Mouse (Mus musculus): Measurements from ENCODE around the gene Blvra.

Gene Blvra

DNA sequence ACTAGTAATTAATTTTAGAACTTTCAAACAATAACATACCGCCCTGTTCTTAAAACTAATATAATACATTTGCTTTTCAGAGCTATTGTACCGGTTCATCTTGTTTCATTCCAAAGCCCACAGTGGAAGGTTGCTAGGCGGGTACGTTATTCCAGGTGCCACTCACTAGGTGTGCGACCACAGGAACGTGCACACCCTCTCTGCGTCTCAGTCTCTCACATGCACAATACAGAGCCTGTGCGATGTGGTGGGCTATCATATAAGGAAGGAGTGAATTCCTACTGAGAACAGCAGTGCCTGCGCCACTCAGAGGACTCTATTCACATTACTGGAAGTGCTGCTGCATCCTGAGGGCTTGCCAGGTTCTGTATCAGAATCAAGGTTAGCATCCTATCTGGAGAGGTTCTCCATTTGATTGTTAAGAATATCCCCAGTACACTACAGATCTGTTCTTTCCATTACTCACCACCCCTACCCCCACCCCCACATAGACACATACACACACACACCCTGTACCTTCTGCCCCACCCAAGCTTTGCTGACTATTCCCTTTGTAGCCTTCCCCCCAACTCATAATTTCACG lies 67.5 kb downstream of the Blvra start:
- no peak for DNase-seq

- DNase-seq, result no peak
These were observed 68.0 kb downstream of the Blvra start for GRCm38 (mm10) chr2:127138449-127138848.

GRCm38 (mm10) chr2:127139094-127139493 lies 68.6 kb downstream of the Blvra start:
- DNase-seq, result no peak

GRCm38 (mm10) chr2:127139605-127140004 lies 69.1 kb downstream of the Blvra start:
- DNase-seq, result no peak

- DNase-seq, result no peak
These were observed 69.5 kb downstream of the Blvra start for GRCm38 (mm10) chr2:127140011-127140410.

DNA sequence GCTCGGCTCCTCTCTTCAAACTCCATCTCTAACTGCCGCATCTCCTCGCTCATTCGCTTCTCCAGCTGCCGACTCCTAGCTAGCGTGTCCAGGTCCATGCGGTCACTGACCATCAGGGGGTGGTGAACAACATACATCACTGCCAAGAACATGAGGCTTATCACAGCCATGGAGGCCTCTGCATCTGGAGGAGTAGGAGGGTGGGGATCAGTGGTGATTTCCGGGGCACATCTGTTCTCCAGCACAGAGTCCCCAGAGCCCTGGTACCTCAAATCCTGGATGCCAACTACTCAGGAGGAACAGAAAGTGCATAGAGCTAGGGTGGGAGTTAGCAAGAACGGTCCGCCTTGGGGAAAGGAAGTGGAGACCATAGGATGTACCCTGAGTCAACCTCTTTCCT lies 71.6 kb downstream of the Blvra start:
- DNase-seq, result no peak

GRCm38 (mm10) chr2:127142577-127143157 lies 72.2 kb downstream of the Blvra start:
- DNase-seq, result peak; percentile 31

DNA sequence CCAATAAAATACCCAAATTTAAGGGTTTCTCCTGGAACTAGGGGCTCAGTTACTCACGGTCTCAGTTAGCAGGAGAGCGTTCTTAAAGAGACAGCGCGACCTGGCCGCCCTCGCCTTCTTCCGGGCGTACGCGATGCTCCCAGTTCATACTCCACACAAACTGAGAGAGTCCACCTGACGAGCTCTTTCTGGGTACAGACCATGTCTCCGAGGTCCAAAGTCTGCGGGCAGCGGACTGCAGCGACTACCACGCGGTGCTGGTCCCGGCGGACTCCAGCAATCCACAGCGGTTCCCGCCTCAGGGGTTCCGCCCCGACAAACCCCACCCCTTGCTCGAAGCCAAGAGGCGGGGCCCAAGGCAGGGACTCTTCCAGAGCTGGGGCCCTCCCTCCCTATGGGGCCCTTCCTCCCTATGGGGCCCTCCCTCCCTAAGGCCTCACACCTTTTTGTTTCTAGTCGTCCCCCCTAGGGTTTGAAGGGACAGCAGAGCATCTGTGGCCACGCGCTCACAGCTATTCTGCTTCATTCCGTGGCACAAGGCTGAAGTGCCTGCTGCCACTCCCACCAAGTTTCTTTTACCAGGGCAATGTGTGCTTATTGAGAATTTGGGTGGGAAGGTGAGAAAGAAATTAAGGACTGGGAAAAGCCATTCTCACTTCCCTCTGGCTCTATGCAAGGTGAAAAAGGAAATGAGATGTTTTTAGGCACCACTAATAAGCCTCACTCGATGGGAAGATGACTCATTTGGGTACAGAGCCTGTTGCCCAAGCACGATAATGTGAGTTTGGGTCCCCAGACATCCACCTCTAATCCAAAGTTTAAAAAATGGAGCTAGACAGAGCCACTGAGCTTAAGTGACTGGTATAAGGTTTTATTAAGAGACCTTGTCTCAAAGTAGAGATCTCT lies 72.9 kb downstream of the Blvra start, which contains the start of gene Itpripl1:
Itpripl1 (minus strand) TSS at position 285 of the 906 bp plus-strand sequence.
- peak; percentile 90 for DNase-seq

- DNase-seq, result no peak
These were observed 75.2 kb downstream of the Blvra start for GRCm38 (mm10) chr2:127145699-127146098.
